Mouse (Mus musculus) CH12.LX (cell line): Measurements from ENCODE around the gene Lelp1. TPM values are rescaled to one million over a fixed set of nuclear protein-coding genes. Genes with fewer than 3 reads are reported as not detected.

ENCODE experiments used
- DNase-seq: peaks from one replicate; pipeline ENCODE4 v3.0.0-alpha.2; 2013; ENCODE audit errors: extremely low read depth
- H3K27ac ChIP-seq: 2 replicates; pipeline ENCODE4 v1.5.1; 2012; ENCODE audit warnings: low read depth, mild to moderate bottlenecking, control low read depth, moderate library complexity; ENCODE audit not compliant: insufficient read depth
- H3K27me3 ChIP-seq: replicated peaks from 2 replicates; pipeline ENCODE3; 2012; ENCODE audit warnings: inconsistent platforms
- H3K36me3 ChIP-seq, 2 experiments: replicated peaks in 1 of 2; 2 replicates each; pipeline versions ENCODE3 to v1.6.1; 2012; ENCODE audit warnings: inconsistent platforms in 1 of 2, low read length in 1 of 2, mild to moderate bottlenecking in 1 of 2, mixed read lengths in 1 of 2, moderate library complexity in 1 of 2; ENCODE audit not compliant: control insufficient read depth in 1 of 2, insufficient read depth in 1 of 2
- H3K4me1 ChIP-seq, 2 experiments: 2 replicates each; pipeline ENCODE4 v1.6.1; 2012; ENCODE audit warnings: inconsistent platforms in 1 of 2, moderate library complexity in 1 of 2; ENCODE audit not compliant: insufficient read depth in 2 of 2, control insufficient read depth in 1 of 2
- H3K4me2 ChIP-seq: 2 replicates; pipeline ENCODE4 v1.6.1; 2012; ENCODE audit warnings: low read depth, mild to moderate bottlenecking, control low read depth; ENCODE audit not compliant: poor library complexity, insufficient read depth, severe bottlenecking
- H3K4me3 ChIP-seq, 3 experiments: fragments of 150-350 bp in 1 of 3; sonication (generic) in 1 of 3; replicated peaks in 1 of 3; 2 replicates each; pipeline versions ENCODE3 to v1.5.1; 2011 to 2012; ENCODE audit warnings: low read depth in 2 of 3, low read length in 2 of 3, mild to moderate bottlenecking in 2 of 3, moderate library complexity in 2 of 3, control low read depth in 1 of 3, improper control_type of control experiment in 1 of 3, inconsistent platforms in 1 of 3, mixed read lengths in 1 of 3; ENCODE audit not compliant: poor library complexity in 1 of 3
- H3K79me2 ChIP-seq: replicated peaks from 2 replicates; pipeline ENCODE4 v1.6.1; 2012; ENCODE audit warnings: mild to moderate bottlenecking, moderate library complexity; ENCODE audit not compliant: control insufficient read depth, poor library complexity, insufficient read depth, severe bottlenecking; ENCODE audit errors: extremely low read depth
- H3K9ac ChIP-seq: 2 replicates; pipeline ENCODE4 v1.6.1; 2012; ENCODE audit warnings: low read depth, mild to moderate bottlenecking, control low read depth, moderate library complexity; ENCODE audit not compliant: insufficient read depth
- H3K9me3 ChIP-seq: replicated peaks from 2 replicates; pipeline ENCODE3; 2012; ENCODE audit warnings: low read length, inconsistent platforms, mixed read lengths
- CHD1 ChIP-seq: IDR thresholded peaks from 2 replicates; pipeline ENCODE4 v1.6.1; 2012; ENCODE audit warnings: low read depth, low read length, improper control_type of control experiment, inconsistent platforms
- CHD2 ChIP-seq: IDR thresholded peaks from 2 replicates; pipeline ENCODE4 v1.6.1; 2011; ENCODE audit warnings: low read length, improper control_type of control experiment
- CTCF ChIP-seq, 2 experiments: IDR thresholded peaks in 1 of 2; conservative IDR thresholded peaks in 1 of 2; 2 replicates each; pipeline ENCODE4 v1.5.1; 2011 to 2012; ENCODE audit warnings: low read depth in 2 of 2, low read length in 2 of 2, improper control_type of control experiment in 1 of 2, inconsistent platforms in 1 of 2, mild to moderate bottlenecking in 1 of 2, moderate library complexity in 1 of 2
- ELF1 ChIP-seq: IDR thresholded peaks from 2 replicates; pipeline ENCODE4 v1.6.1; 2014; ENCODE audit warnings: low read depth, mild to moderate bottlenecking, inconsistent platforms, low read length, improper control_type of control experiment
- EP300 ChIP-seq: IDR thresholded peaks from 2 replicates; pipeline ENCODE4 v1.6.1; 2011; ENCODE audit warnings: low read length, improper control_type of control experiment
- HCFC1 ChIP-seq: IDR thresholded peaks from 2 replicates; pipeline ENCODE4 v1.6.1; 2012; ENCODE audit warnings: low read depth, mild to moderate bottlenecking, inconsistent platforms, low read length, improper control_type of control experiment
- IRF4 ChIP-seq: IDR thresholded peaks from 2 replicates; pipeline ENCODE4 v1.6.1; 2014; ENCODE audit warnings: low read depth, mild to moderate bottlenecking, inconsistent platforms, low read length, improper control_type of control experiment
- JUN ChIP-seq: IDR thresholded peaks from 2 replicates; pipeline ENCODE4 v1.6.1; 2011; ENCODE audit warnings: low read depth, mild to moderate bottlenecking, low read length, improper control_type of control experiment, moderate library complexity; ENCODE audit not compliant: insufficient read depth
- JUND ChIP-seq: conservative IDR thresholded peaks from 2 replicates; pipeline ENCODE4 v1.6.1; 2011; ENCODE audit warnings: low read depth, low read length, improper control_type of control experiment
- MAX ChIP-seq: IDR thresholded peaks from 2 replicates; pipeline ENCODE4 v1.6.1; 2011; ENCODE audit warnings: low read length, improper control_type of control experiment
- MEF2A ChIP-seq: IDR thresholded peaks from 2 replicates; pipeline ENCODE4 v1.6.1; 2014; ENCODE audit warnings: low read depth, mild to moderate bottlenecking, inconsistent platforms, low read length, improper control_type of control experiment, borderline replicate concordance
- MXI1 ChIP-seq: IDR thresholded peaks from 2 replicates; pipeline ENCODE4 v1.6.1; 2011; ENCODE audit warnings: mild to moderate bottlenecking, low read depth, low read length, improper control_type of control experiment
- MYC ChIP-seq: IDR thresholded peaks from 2 replicates; pipeline ENCODE4 v1.6.1; 2011; ENCODE audit warnings: low read depth, mild to moderate bottlenecking, improper control_type of control experiment, low read length
- POLR2AphosphoS2 ChIP-seq: IDR thresholded peaks from 2 replicates; pipeline ENCODE4 v1.6.1; 2011; ENCODE audit warnings: low read depth, low read length, improper control_type of control experiment
- RAD21 ChIP-seq: IDR thresholded peaks from 2 replicates; pipeline ENCODE4 v1.6.1; 2011; ENCODE audit warnings: low read depth, mild to moderate bottlenecking, low read length, improper control_type of control experiment, moderate library complexity
- SMC3 ChIP-seq: IDR thresholded peaks from 2 replicates; pipeline ENCODE4 v1.6.1; 2011; ENCODE audit warnings: low read depth, low read length, improper control_type of control experiment
- TBP ChIP-seq: conservative IDR thresholded peaks from 2 replicates; pipeline ENCODE4 v1.6.1; 2011; ENCODE audit warnings: low read depth, low read length, improper control_type of control experiment
- TCF12 ChIP-seq: IDR thresholded peaks from 2 replicates; pipeline ENCODE4 v1.6.1; 2014; ENCODE audit warnings: low read depth, mild to moderate bottlenecking, inconsistent platforms, low read length, improper control_type of control experiment
- USF1 ChIP-seq: IDR thresholded peaks from 2 replicates; pipeline ENCODE4 v1.6.1; 2014; ENCODE audit warnings: low read depth, mild to moderate bottlenecking, inconsistent platforms, low read length, improper control_type of control experiment
- ZMIZ1 ChIP-seq: IDR thresholded peaks from 2 replicates; pipeline ENCODE4 v1.6.1; 2012; ENCODE audit warnings: low read depth, mild to moderate bottlenecking, inconsistent platforms, low read length, improper control_type of control experiment
- ZNF384 ChIP-seq: IDR thresholded peaks from 2 replicates; pipeline ENCODE4 v1.6.1; 2012; ENCODE audit warnings: low read depth, low read length, improper control_type of control experiment, inconsistent platforms
- dilution Hi-C: fragments of 300-500 bp; cut with MboI; formaldehyde crosslinking; loops from 2 replicates; pipeline ENCODE4 v1.14.3; 2020; ENCODE audit warnings: low sequenced_read_pairs; ENCODE audit not compliant: extremely low pct_unique_long_range_greater_than_20kb, extremely low pct_ligation_motif_present
- in situ Hi-C: fragments of 300-500 bp; cut with MboI; formaldehyde crosslinking; loops from 3 replicates; pipeline ENCODE4 v1.14.3; 2019; ENCODE audit warnings: low sequenced_read_pairs, low pct_ligation_motif_present, low pct_unique_long_range_greater_than_20kb, mixed read lengths
- polyA plus RNA-seq: library from polyadenylated mRNA; unstranded; fragments of >175 nt; gene quantifications from 2 replicates; pipeline ENCODE4 v1.2.1, GENCODE M21; 2012; ENCODE audit warnings: low read depth; ENCODE audit not compliant: insufficient read length
- total RNA-seq, 2 experiments: library from RNA; depleted of rRNA; stranded (reverse); fragments of 300-350 nt in 1 of 2; fragments of >200 nt in 1 of 2; gene quantifications; 2 replicates each; pipeline ENCODE4 v1.2.3; 2012 to 2014

Lelp1 gene
- total and polyA plus RNA-seq, 3 experiments = not detected

GRCm38 (mm10) chr3:92150631-92151277 lies 8.2 kb upstream of the Lelp1 start:
- Histone ChIP-seq H3K27me3 (no peaks in the 10 kb centered on the region), H3K9ac (no peak overlapping the region), H3K4me1 (no peaks in the 10 kb centered on the region), H3K27ac (no peak overlapping the region), H3K4me3 (no peak overlapping the region), H3K79me2 (no peaks in the 10 kb centered on the region), H3K4me2 (no peak overlapping the region), H3K36me3 (no peaks in the 10 kb centered on the region), H3K9me3 (peaks cover 18% of the 10 kb centered on the region)
- in situ Hi-C loops = no loop called here
- dilution Hi-C loops = no loop called here
- no peak for TF ChIP-seq MXI1
- peak; percentile 66 for TF ChIP-seq RAD21
- TF ChIP-seq TBP = no peak
- TF ChIP-seq MAX = no peak
- TF ChIP-seq USF1 = no peak
- TF ChIP-seq JUND = no peak
- peak; percentile 26 to 61; a peak in 3 of 4 replicates for TF ChIP-seq CTCF (conservative IDR thresholded peaks at IDR 0.05 in 1 of 2, IDR thresholded peaks at IDR 0.05 in 1 of 2; ENCODE audit: low read depth in 2 of 2, low read length in 2 of 2)
- TF ChIP-seq ZNF384 = no peak
- peak; percentile 38 for TF ChIP-seq SMC3
- peak; percentile 52 for DNase-seq

- H3K9me3 ChIP-seq = peaks cover 18% of the 10 kb centered on the region
- no peak overlapping the region for H3K4me3 ChIP-seq
- no peak overlapping the region for H3K4me2 ChIP-seq
- TF ChIP-seq ZNF384 (no peak), MYC (no peak), USF1 (no peak), CHD2 (no peak)
- no peaks in the 10 kb centered on the region for H3K27me3 ChIP-seq
- H3K9ac ChIP-seq = no peak overlapping the region
- in situ Hi-C loops = no loop called here
- H3K36me3 ChIP-seq = no peaks in the 10 kb centered on the region
- H3K79me2 ChIP-seq = no peaks in the 10 kb centered on the region
- dilution Hi-C loops = no loop called here
- H3K27ac ChIP-seq = no peak overlapping the region
- DNase-seq = no peak
- no peaks in the 10 kb centered on the region for H3K4me1 ChIP-seq
These were observed 5.4 kb upstream of the Lelp1 start for GRCm38 (mm10) chr3:92147913-92148312.

GRCm38 (mm10) chr3:92147420-92147819 lies 4.9 kb upstream of the Lelp1 start:
- Histone ChIP-seq H3K9ac (no peak overlapping the region), H3K9me3 (peaks cover 21% of the 10 kb centered on the region), H3K4me1 (no peaks in the 10 kb centered on the region), H3K27me3 (no peaks in the 10 kb centered on the region), H3K27ac (no peak overlapping the region), H3K4me3 (no peak overlapping the region), H3K4me2 (no peak overlapping the region), H3K79me2 (no peaks in the 10 kb centered on the region), H3K36me3 (no peaks in the 10 kb centered on the region)
- dilution Hi-C loops = no loop called here
- no peak for TF ChIP-seq JUN
- no peak for TF ChIP-seq ZMIZ1
- TF ChIP-seq IRF4 = no peak
- TF ChIP-seq POLR2AphosphoS2 = no peak
- no peak for TF ChIP-seq MAX
- no peak for TF ChIP-seq EP300
- TF ChIP-seq JUND = no peak
- TF ChIP-seq CHD1 = no peak
- TF ChIP-seq HCFC1 = no peak
- TF ChIP-seq ELF1 = no peak
- no peak for TF ChIP-seq SMC3
- TF ChIP-seq TCF12 = no peak
- TF ChIP-seq MEF2A = no peak
- in situ Hi-C loops = no loop called here
- no peak for DNase-seq
